Mouse (Mus musculus) heart, embryonic 10.5 days (tissue): Measurements from ENCODE around the gene Fam71a. TPM values are rescaled to one million over a fixed set of nuclear protein-coding genes. Genes with fewer than 3 reads are reported as not detected.

Experiments used
- DNase-seq: peaks from one replicate; pipeline ENCODE4 v3.0.0-alpha.2; 2017; ENCODE audit warnings: low spot score
- H3K27ac ChIP-seq: fragments of 300-500 bp; sonication (generic); 2 replicates; pipeline ENCODE4 v1.5.1; 2016; ENCODE audit warnings: mild to moderate bottlenecking
- H3K27me3 ChIP-seq: fragments of 300-500 bp; sonication (generic); 2 replicates; pipeline ENCODE4 v1.6.1; 2016; ENCODE audit warnings: mild to moderate bottlenecking; ENCODE audit not compliant: poor library complexity, insufficient read depth, severe bottlenecking
- H3K36me3 ChIP-seq: fragments of 300-500 bp; sonication (generic); 2 replicates; pipeline ENCODE4 v1.6.1; 2016; ENCODE audit warnings: mild to moderate bottlenecking, moderate library complexity
- H3K4me1 ChIP-seq: fragments of 300-500 bp; sonication (generic); 2 replicates; pipeline ENCODE4 v1.6.1; 2016; ENCODE audit warnings: mild to moderate bottlenecking
- H3K4me3 ChIP-seq: fragments of 300-500 bp; sonication (generic); 2 replicates; pipeline ENCODE4 v1.5.1; 2016; ENCODE audit warnings: mild to moderate bottlenecking, moderate library complexity
- H3K9me3 ChIP-seq: fragments of 300-500 bp; sonication (generic); 2 replicates; pipeline ENCODE4 v1.6.1; 2016; ENCODE audit warnings: mild to moderate bottlenecking, moderate library complexity
- WGBS: fragments of 180-500 bp; shearing (Covaris S2); methylation state at CpG from one replicate; pipeline ENCODE4 v1.1.7; 2016; 5-methylcytosine and 5-hydroxymethylcytosine counted together
- polyA plus RNA-seq: library from polyadenylated mRNA; unstranded; fragments of >200 nt; fragmentation: Nextera tagmentation; extraction: Ambion mirVana; gene quantifications from 2 replicates; pipeline ENCODE4 v1.2.1, GENCODE M21; 2016

The Fam71a gene
- polyA plus RNA-seq, 1 experiment from 2014 or later = not detected

GRCm38 (mm10) chr1:191189671-191190372 lies 25.2 kb upstream of the Fam71a start:
- H3K36me3 ChIP-seq = no peaks in the 10 kb centered on the region
- H3K4me1 ChIP-seq = peaks cover 30% of the 10 kb centered on the region
- 40% methylated on average over 6 of the region's 6 CpGs for WGBS
- H3K9me3 ChIP-seq = no peaks in the 10 kb centered on the region
- no peak overlapping the region for H3K4me3 ChIP-seq
- no peak for DNase-seq
- H3K27me3 ChIP-seq = peaks cover 62% of the 10 kb centered on the region
- H3K27ac ChIP-seq = no peak overlapping the region

DNA sequence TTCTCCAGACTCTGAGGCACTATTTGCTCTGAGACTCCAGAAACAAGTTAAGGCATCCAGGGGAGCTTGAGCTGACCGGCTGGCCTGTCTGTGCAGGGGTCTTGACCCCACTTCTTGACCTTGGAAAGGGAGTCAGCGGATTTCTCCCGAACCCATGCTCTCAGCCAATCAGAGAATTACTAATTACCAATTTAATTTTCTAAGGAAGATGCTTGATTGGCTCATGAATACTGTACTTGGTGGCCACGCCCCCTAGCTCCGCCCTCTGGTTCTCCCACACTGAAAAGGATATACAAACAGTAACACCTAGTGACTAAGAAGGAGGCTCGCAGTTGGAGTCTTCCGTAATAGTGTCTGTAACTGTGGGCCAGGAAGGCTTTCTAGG lies 21.8 kb upstream of the Fam71a start:
- peaks cover 57% of the 10 kb centered on the region for H3K27me3 ChIP-seq
- H3K9me3 ChIP-seq = no peaks in the 10 kb centered on the region
- peak overlapping the region; percentile 62; the same call in 1 of the 2 replicates for H3K27ac ChIP-seq
- 1% methylated on average over 7 of the region's 7 CpGs for WGBS
- H3K4me1 ChIP-seq = peaks cover 45% of the 10 kb centered on the region
- no peaks in the 10 kb centered on the region for H3K36me3 ChIP-seq
- no peak for DNase-seq
- H3K4me3 ChIP-seq = peak overlapping the region; percentile 75

DNA sequence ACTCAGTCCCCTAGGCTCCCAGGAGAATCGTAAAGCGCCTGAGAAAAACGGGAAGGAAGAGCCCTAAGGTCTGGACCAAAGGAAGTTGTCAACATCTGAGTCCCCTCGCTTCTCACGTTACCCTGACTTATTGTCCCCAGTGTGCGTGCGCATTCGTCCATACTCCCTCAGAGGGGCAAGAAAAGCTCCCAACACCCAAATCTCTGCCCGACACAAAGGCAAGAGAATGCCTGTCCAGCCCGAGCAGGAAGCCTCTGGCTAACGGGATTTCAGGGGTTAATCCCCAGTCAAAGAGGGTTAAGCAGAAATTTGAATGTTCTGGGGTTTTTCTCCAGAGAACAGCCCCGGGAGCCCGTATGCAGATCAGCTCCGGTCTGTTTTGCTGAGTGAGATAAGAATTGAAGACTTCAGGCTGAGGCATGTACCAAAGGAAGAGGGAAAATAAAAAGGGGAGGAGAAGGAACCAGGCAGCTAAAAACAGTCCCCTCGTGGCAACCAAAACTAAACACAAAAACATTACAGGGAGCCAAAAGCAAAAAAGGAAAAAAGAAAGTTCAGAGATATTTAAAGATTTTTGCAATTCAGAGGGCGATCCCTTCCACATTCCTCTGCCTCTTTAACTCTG lies 21.3 kb upstream of the Fam71a start:
- WGBS = under 1% methylated on average over 16 of the region's 16 CpGs
- no peak for DNase-seq
- Histone ChIP-seq H3K27me3 (peaks cover 56% of the 10 kb centered on the region), H3K4me1 (peaks cover 49% of the 10 kb centered on the region), H3K4me3 (peak overlapping the region; percentile 75), H3K27ac (peak overlapping the region; percentile 82; the same call in 1 of the 2 replicates), H3K9me3 (no peaks in the 10 kb centered on the region), H3K36me3 (no peaks in the 10 kb centered on the region)

- Histone ChIP-seq H3K27me3 (peaks cover 51% of the 10 kb centered on the region), H3K36me3 (no peaks in the 10 kb centered on the region), H3K4me3 (peak overlapping the region; percentile 75), H3K27ac (peak overlapping the region; percentile 82), H3K9me3 (no peaks in the 10 kb centered on the region), H3K4me1 (peaks cover 51% of the 10 kb centered on the region)
- no peak for DNase-seq
- 1% methylated on average over 22 of the region's 22 CpGs for WGBS
These were observed 20.2 kb upstream of the Fam71a start for GRCm38 (mm10) chr1:191184841-191185251.

DNA sequence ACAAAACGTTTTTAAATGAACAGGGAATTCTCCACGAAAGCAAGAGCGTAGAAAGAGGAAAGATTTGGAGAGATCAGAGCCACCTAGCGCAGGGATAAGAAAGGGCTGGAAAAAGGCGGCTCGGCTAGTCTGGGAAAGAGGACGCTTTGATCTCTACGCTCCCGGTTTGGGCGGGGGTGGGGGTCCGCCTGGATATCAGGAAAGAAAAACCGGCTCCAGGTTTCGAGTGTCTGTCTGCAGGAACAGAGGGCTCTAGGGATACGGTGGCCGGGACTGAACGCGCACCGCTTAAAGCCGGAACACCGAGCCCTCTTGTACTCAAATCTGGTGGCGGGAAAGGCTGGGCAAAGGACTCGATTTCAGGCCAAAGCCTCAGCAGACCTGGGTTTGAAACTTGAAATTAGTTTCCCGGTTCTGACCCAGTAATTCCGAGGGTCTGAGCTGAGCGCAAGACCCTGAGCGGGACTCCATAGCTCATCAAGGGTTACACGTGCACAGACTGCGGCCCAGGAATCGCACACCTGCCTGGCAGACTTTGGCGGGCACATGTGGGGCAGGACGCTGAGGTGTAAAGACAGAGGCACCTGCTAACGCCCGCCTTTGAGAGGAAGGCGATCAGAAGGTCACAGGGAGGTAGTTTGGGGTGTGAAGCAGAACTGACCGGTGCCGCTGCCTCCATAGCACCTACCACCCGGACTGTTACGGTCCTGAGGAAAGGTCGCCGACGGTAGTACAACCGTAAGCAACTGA lies 19.6 kb upstream of the Fam71a start:
- H3K27me3 ChIP-seq = peaks cover 45% of the 10 kb centered on the region
- peak overlapping the region; percentile 75 for H3K4me3 ChIP-seq
- H3K9me3 ChIP-seq = no peaks in the 10 kb centered on the region
- H3K36me3 ChIP-seq = no peaks in the 10 kb centered on the region
- H3K27ac ChIP-seq = peak overlapping the region; percentile 82
- DNase-seq = peak; percentile 84
- peaks cover 57% of the 10 kb centered on the region for H3K4me1 ChIP-seq
- 2% methylated on average over 42 of the region's 42 CpGs for WGBS

DNA sequence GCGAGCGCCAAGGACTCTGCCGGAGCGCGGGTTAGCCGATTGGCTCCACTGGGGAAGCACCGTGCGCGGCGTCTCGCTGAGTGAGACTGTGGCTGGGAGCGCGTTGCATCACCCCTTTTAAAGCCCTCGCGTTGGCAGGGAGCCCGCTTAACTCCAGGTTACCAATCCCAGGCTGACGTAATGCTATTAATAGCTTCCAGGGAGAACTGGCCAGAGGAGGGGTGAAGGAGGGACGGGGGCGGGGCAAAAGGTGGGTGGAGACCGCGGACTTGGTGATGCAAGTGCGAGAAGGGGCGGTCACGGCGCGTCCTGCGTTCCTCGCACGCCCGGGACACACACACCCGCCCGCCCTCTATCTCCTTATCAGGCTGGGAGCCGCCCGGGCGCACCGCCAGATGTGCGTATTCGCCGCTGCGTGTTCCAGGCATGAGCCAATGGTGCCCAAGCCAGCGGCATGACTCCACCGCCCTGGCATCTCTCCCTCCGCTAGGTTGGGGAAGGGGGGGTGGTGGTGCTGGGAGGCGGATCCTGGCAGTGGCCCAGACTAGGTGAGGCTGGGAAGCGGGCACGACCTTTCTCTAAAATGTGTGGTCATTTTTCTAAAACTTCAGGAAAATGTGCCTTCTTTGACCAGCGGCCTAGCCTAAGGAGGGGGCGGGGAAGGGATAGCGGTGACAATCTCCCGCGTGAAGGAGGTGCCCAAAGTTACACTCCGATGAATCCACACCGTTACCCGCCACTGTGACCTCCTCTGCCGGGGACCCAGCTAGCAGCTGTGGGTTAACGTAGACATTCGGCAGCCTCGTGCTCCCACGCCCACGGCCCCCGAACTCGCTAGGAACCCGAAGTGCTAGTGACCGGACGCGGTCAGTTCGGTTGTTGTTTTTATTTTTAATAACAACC lies 18.8 kb upstream of the Fam71a start:
- no peaks in the 10 kb centered on the region for H3K9me3 ChIP-seq
- H3K27ac ChIP-seq = peak overlapping the region; percentile 91
- no peaks in the 10 kb centered on the region for H3K36me3 ChIP-seq
- H3K27me3 ChIP-seq = peaks cover 39% of the 10 kb centered on the region
- peaks cover 65% of the 10 kb centered on the region for H3K4me1 ChIP-seq
- whole genome bisulfite sequencing = under 1% methylated on average over 67 of the region's 67 CpGs
- DNase-seq = peak; percentile 98
- H3K4me3 ChIP-seq = peak overlapping the region; percentile 75

- WGBS = under 1% methylated on average over 61 of the region's 61 CpGs
- Histone ChIP-seq H3K27me3 (peaks cover 33% of the 10 kb centered on the region), H3K4me3 (peak overlapping the region; percentile 75), H3K9me3 (no peaks in the 10 kb centered on the region), H3K4me1 (peaks cover 68% of the 10 kb centered on the region), H3K27ac (peak overlapping the region; percentile 91), H3K36me3 (no peaks in the 10 kb centered on the region)
- DNase-seq = peak; percentile 90
These were observed 18.0 kb upstream of the Fam71a start for GRCm38 (mm10) chr1:191182431-191183162.

DNA sequence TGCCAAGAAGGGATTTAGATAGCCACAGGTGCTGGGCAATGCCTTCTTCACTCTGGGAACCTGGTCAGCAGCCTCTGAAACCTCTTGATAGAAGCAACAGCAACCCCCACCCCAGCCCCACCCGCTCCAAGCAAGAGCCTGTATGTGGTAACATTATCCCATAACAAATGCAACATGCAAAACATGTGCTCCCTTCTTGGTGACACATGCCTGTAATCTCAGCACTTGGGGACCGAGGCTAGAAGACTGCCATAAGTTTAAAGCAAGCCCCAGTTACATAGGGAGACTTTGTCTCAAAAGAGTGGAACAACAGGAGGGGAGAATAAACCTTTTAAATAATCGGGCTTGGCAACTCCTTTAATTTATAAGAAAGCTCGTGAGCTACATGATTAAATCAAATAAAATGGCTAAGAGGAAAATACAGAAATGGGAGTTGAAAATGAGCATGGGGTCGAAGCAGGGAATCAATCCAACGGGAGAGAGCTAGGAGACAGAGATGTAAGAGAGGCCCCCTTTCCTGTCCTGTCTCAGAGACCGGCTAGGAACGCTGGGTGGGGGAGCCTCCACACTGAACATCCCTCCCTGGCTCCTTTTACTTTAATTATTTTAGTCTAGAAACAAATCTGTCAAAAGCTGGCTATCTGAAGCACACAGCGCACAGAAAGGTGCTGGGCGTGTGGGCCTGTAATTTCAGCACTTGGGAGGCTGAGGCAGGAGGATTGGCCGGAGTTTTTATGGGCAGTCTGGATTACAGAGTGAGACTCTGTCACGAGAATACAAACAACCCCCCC lies 17.0 kb upstream of the Fam71a start:
- 42% methylated on average over 12 of the region's 12 CpGs for WGBS
- H3K4me1 ChIP-seq = peaks cover 70% of the 10 kb centered on the region
- no peaks in the 10 kb centered on the region for H3K9me3 ChIP-seq
- H3K4me3 ChIP-seq = peak overlapping the region; percentile 75
- H3K36me3 ChIP-seq = 0 out of 2 replicates have a peak, but pooled peaks cover 4% of the 10 kb centered on the region
- DNase-seq = no peak
- H3K27me3 ChIP-seq = peaks cover 24% of the 10 kb centered on the region
- H3K27ac ChIP-seq = peak overlapping the region; percentile 91; the same call in 1 of the 2 replicates

GRCm38 (mm10) chr1:191180397-191180796 lies 15.8 kb upstream of the Fam71a start:
- H3K9me3 ChIP-seq = no peaks in the 10 kb centered on the region
- H3K36me3 ChIP-seq = peaks cover 13% of the 10 kb centered on the region; the same call in 1 of the 2 replicates
- H3K4me3 ChIP-seq = no peak overlapping the region
- H3K27me3 ChIP-seq = peaks cover 19% of the 10 kb centered on the region
- WGBS = 60% methylated on average over 4 of the region's 4 CpGs
- H3K4me1 ChIP-seq = peaks cover 57% of the 10 kb centered on the region
- no peak overlapping the region for H3K27ac ChIP-seq
- no peak for DNase-seq

- Histone ChIP-seq H3K4me3 (no peak overlapping the region), H3K27ac (peak overlapping the region; percentile 30; the same call in 1 of the 2 replicates), H3K4me1 (peaks cover 52% of the 10 kb centered on the region), H3K27me3 (peaks cover 15% of the 10 kb centered on the region), H3K36me3 (peaks cover 13% of the 10 kb centered on the region; the same call in 1 of the 2 replicates), H3K9me3 (no peaks in the 10 kb centered on the region)
- 18% methylated on average over 2 of the region's 2 CpGs for WGBS
- DNase-seq = no peak
These were observed 15.2 kb upstream of the Fam71a start for GRCm38 (mm10) chr1:191179846-191180245.
